9 mouse cellular contexts compared by ENCODE assay signal in the genomic region with DNA sequence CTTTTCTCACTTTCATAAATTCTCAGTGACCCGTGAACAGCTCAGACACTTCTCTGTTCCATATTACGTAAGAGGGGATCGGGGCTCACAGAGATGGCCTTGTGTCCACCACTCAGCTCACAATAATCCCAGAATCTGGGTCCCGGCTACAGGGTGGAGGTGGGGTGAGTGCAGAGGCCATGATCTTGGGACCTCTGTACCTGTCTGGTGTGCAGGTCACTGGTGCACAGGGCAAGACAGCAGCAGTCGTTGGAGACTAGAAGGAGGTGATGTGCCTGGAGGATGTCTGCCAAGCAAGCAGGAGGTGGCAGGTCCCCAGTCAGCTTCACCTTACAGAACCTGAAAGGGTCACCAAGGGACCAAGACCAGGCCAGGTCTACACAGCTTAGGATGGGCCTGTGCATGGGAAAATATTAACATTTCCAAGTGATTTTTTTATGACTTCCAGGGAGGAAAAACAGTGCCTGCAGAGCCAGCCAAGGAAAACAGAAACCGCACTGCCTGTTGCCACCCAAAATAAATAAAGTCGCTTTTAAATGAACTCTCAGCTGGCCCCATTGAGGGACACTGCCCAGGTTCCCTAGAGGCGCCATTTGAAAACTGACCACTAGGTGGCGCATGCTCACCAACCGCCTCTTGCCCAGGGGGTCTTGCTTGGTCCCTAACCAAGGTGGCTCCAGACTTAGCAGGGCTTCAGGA. TPM values are rescaled to one million over a fixed set of nuclear protein-coding genes. Genes with fewer than 3 reads are reported as not detected.
DNase-seq lines count a peak whose midpoint lies in the region; ATAC-seq and TF ChIP-seq lines count a peak whose summit lies in the region.
"Had no signal": no experiment of that assay in that cellular context is flagged by ENCODE, and none has a peak within 500 bp of the region (broad histone marks: within the 10 kb centered on the region; RNA-seq: fewer than 3 reads in every experiment).

No protein-coding gene starts in this region.

- no peak overlapping the region for H3K27ac ChIP-seq in ES-Bruce4 (ENCODE audit: insufficient read depth, low read length)
- no peak overlapping the region for H3K27ac ChIP-seq in embryonic facial prominence, embryonic 11.5 days (replicated peaks; ENCODE audit: low read depth, low read length)
- H3K27ac ChIP-seq in hindbrain, embryonic 11.5 days (ENCODE audit: low read depth, low read length) = no peak overlapping the region
- H3K27ac ChIP-seq in liver, adult 2 months (replicated peaks; ENCODE audit: insufficient read depth, low read depth, low read length) = peak overlapping the region; percentile 63
- H3K27ac ChIP-seq: limb, embryonic 12.5 days had no signal

- H3K36me3 ChIP-seq in ES-Bruce4 (ENCODE audit: control insufficient read depth, insufficient read depth, low read length, poor library complexity, severe bottlenecking) = no peaks in the 10 kb centered on the region
- H3K36me3 ChIP-seq in embryonic facial prominence, embryonic 11.5 days (replicated peaks; ENCODE audit: control insufficient read depth, insufficient read depth, low read depth, low read length) = no peaks in the 10 kb centered on the region
- no peaks in the 10 kb centered on the region for H3K36me3 ChIP-seq in hindbrain, embryonic 11.5 days (ENCODE audit: control insufficient read depth, insufficient read depth, low read length)
- H3K36me3 ChIP-seq in liver, adult 2 months (ENCODE audit: control insufficient read depth, insufficient read depth, low read length) = no peaks in the 10 kb centered on the region
- H3K36me3 ChIP-seq: limb, embryonic 12.5 days had no signal

- no peak overlapping the region for H3K9ac ChIP-seq in ES-Bruce4 (ENCODE audit: low read depth, poor library complexity, severe bottlenecking)
- no peak overlapping the region for H3K9ac ChIP-seq in embryonic facial prominence, embryonic 11.5 days (replicated peaks; ENCODE audit: low read length)
- H3K9ac ChIP-seq in hindbrain, embryonic 11.5 days (ENCODE audit: low read depth, low read length) = no peak overlapping the region
- H3K9ac ChIP-seq in liver, adult 2 months (ENCODE audit: low read depth, low read length) = peak overlapping the region; percentile 20
- H3K9ac ChIP-seq: limb, embryonic 12.5 days had no signal

- TF ChIP-seq EP300 in ES-Bruce4 (IDR thresholded peaks at IDR 0.05; ENCODE audit: insufficient read depth, low read depth, low read length) = no peak

- no peak for TF ChIP-seq POLR2A in ES-Bruce4 (IDR thresholded peaks at IDR 0.05; ENCODE audit: insufficient read depth, low read length)
- TF ChIP-seq POLR2A in liver, adult 2 months (IDR thresholded peaks at IDR 0.05; ENCODE audit: extremely low read depth, insufficient read depth, low read length) = no peak

- H3K79me2 ChIP-seq in liver, adult 2 months (ENCODE audit: control insufficient read depth, insufficient read depth, low read length) = no peaks in the 10 kb centered on the region

- WGBS in embryonic facial prominence, embryonic 11.5 days = 46% methylated on average over 10 of the region's 10 CpGs
- 49% methylated on average over 10 of the region's 10 CpGs for WGBS in hindbrain, embryonic 11.5 days
- 14% methylated on average over 10 of the region's 10 CpGs for WGBS in liver, adult 2 months

- no peaks in the 10 kb centered on the region for H3K27me3 ChIP-seq in ES-Bruce4 (ENCODE audit: control insufficient read depth, insufficient read depth, low read length, poor library complexity, severe bottlenecking)
- no peaks in the 10 kb centered on the region for H3K27me3 ChIP-seq in embryonic facial prominence, embryonic 11.5 days (ENCODE audit: control insufficient read depth, insufficient read depth, low read length)
- H3K27me3 ChIP-seq in hindbrain, embryonic 11.5 days (ENCODE audit: control insufficient read depth, insufficient read depth, low read length) = no peaks in the 10 kb centered on the region
- H3K27me3 ChIP-seq in liver, adult 2 months (ENCODE audit: control insufficient read depth, insufficient read depth, low read length) = no peaks in the 10 kb centered on the region

- TF ChIP-seq CTCF in ES-Bruce4 (IDR thresholded peaks at IDR 0.05; ENCODE audit: low read depth, low read length) = peak; percentile 83
- peak; percentile 91 for TF ChIP-seq CTCF in liver, adult 2 months (IDR thresholded peaks at IDR 0.05; ENCODE audit: low read depth, low read length)

- intact Hi-C loops in gastrocnemius, postnatal 14 days (cut with DNase I; ENCODE audit: low total_unique reads) = no loop called here

- H3K4me2 ChIP-seq in embryonic facial prominence, embryonic 11.5 days (ENCODE audit: low read depth, low read length) = no peak overlapping the region
- H3K4me2 ChIP-seq in hindbrain, embryonic 11.5 days (replicated peaks; ENCODE audit: low read depth, low read length) = no peak overlapping the region
- H3K4me2 ChIP-seq: limb, embryonic 12.5 days had no signal

- H3K4me3 ChIP-seq in ES-Bruce4 (ENCODE audit: low read depth, low read length) = no peak overlapping the region
- H3K4me3 ChIP-seq in embryonic facial prominence, embryonic 11.5 days (ENCODE audit: low read depth, low read length) = no peak overlapping the region
- no peak overlapping the region for H3K4me3 ChIP-seq in hindbrain, embryonic 11.5 days (ENCODE audit: low read depth, low read length)
- H3K4me3 ChIP-seq in liver, adult 2 months (ENCODE audit: insufficient read depth, low read depth, low read length) = no peak overlapping the region
- H3K4me3 ChIP-seq: limb, embryonic 12.5 days had no signal

- ATAC-seq in embryonic facial prominence, embryonic 11.5 days (replicated peaks; ENCODE audit: insufficient number of reproducible peaks, low FRiP score, low TSS enrichment, low read depth) = no peak
- 0 out of 2 replicates have a peak, but pooled peaks have one; percentile 57 for ATAC-seq in hindbrain, embryonic 11.5 days (ENCODE audit: low FRiP score)

- peak; percentile 39 for DNase-seq in gastrocnemius, adult 18-20 months (ENCODE audit: low spot score)
- DNase-seq in gastrocnemius, postnatal 14 days = no peak
- peak; percentile 71 for DNase-seq in embryonic facial prominence, embryonic 11.5 days (ENCODE audit: low spot score)
- DNase-seq in hindbrain, embryonic 11.5 days (ENCODE audit: low spot score) = peak; percentile 80
- peak; percentile 86 for DNase-seq in liver, adult 2 months (ENCODE audit: extremely low read depth, low read depth, low spot score)
- peak; percentile 72 for DNase-seq in retina, postnatal 1 day
- DNase-seq in ovary, postnatal 10 days (ENCODE audit: low spot score) = no peak

- peaks cover 3% of the 10 kb centered on the region for H3K4me1 ChIP-seq in ES-Bruce4 (ENCODE audit: control insufficient read depth, insufficient read depth, low read length)
- H3K4me1 ChIP-seq in embryonic facial prominence, embryonic 11.5 days (ENCODE audit: control insufficient read depth, insufficient read depth, low read length) = no peaks in the 10 kb centered on the region
- no peaks in the 10 kb centered on the region for H3K4me1 ChIP-seq in hindbrain, embryonic 11.5 days (replicated peaks; ENCODE audit: control insufficient read depth, insufficient read depth, low read length)
- H3K4me1 ChIP-seq in liver, adult 2 months (ENCODE audit: control insufficient read depth, insufficient read depth, low read length) = peaks cover 14% of the 10 kb centered on the region

- no peaks in the 10 kb centered on the region for H3K9me3 ChIP-seq in ES-Bruce4 (replicated peaks; ENCODE audit: control insufficient read depth, insufficient read depth, low read length, poor library complexity, severe bottlenecking)
- H3K9me3 ChIP-seq in embryonic facial prominence, embryonic 11.5 days (replicated peaks; ENCODE audit: control insufficient read depth, low read length) = no peaks in the 10 kb centered on the region
- no peaks in the 10 kb centered on the region for H3K9me3 ChIP-seq in hindbrain, embryonic 11.5 days (ENCODE audit: control insufficient read depth, low read length)

RNA-seq across cellular contexts. Expression of a gene that starts 0.7 kb away (rescaled TPM):
- under 1 TPM in 1 of 2 experiments, not detected in 1; 0.47 TPM for total RNA-seq in gastrocnemius, adult 18-20 months (2021)
- not detected for total RNA-seq in gastrocnemius, postnatal 14 days (2021)
- 3.8 and 6.8 TPM in 2 replicates for polyA plus RNA-seq in ES-Bruce4 (2011; ENCODE audit: insufficient read depth, insufficient read length, low read depth, missing spikeins)
- not detected in 2 replicates for polyA plus RNA-seq in embryonic facial prominence, embryonic 11.5 days (2014; fragmentation: Nextera tagmentation; extraction: Ambion mirVana)
- 0.33 TPM in 1 of 2 replicates, not detected in the other for polyA plus RNA-seq in hindbrain, embryonic 11.5 days (2014; fragmentation: Nextera tagmentation; extraction: Ambion mirVana)
- total RNA-seq in liver, adult 2 months (2014; rRNA removed) = 8.1 and 10.8 TPM in 2 replicates
- 9.2 and 13.2 TPM in 2 replicates for polyA plus RNA-seq in liver, adult 2 months (2012; rRNA removed)
- polyA plus RNA-seq: limb, embryonic 12.5 days had no signal

RNA-seq across cellular contexts. Expression of a gene that starts 56.9 kb away (rescaled TPM):
- 10 to 100 TPM; 17.2 to 31.9 TPM for total RNA-seq in gastrocnemius, adult 18-20 months (2021)
- 10 to 100 TPM; 11.1 to 12.1 TPM for total RNA-seq in gastrocnemius, postnatal 14 days (2021)
- 25.1 and 28.5 TPM in 2 replicates for polyA plus RNA-seq in ES-Bruce4 (2011; ENCODE audit: insufficient read depth, insufficient read length, low read depth, missing spikeins)
- 3.3 and 3.4 TPM in 2 replicates for polyA plus RNA-seq in embryonic facial prominence, embryonic 11.5 days (2014; fragmentation: Nextera tagmentation; extraction: Ambion mirVana)
- polyA plus RNA-seq in hindbrain, embryonic 11.5 days (2014; fragmentation: Nextera tagmentation; extraction: Ambion mirVana) = 3.4 and 5.0 TPM in 2 replicates
- total RNA-seq in liver, adult 2 months (2014; rRNA removed) = 0.28 and 0.60 TPM in 2 replicates
- 1.8 and 4.1 TPM in 2 replicates for polyA plus RNA-seq in liver, adult 2 months (2012; rRNA removed)

Comparison
In these comparisons a context has a peak if more than half of its experiments do, and no peak if none do; other contexts are left out.
1. DNase-seq: peak in gastrocnemius, adult 18-20 months (single experiment), embryonic facial prominence, embryonic 11.5 days (single experiment), hindbrain, embryonic 11.5 days (single experiment), liver, adult 2 months (single experiment) and retina, postnatal 1 day (single experiment); none in gastrocnemius, postnatal 14 days (single experiment) and ovary, postnatal 10 days (single experiment).